Mouse (Mus musculus): ENCODE measurements at regions not wholly inside any gene's neighbourhood (a gene's known extent, or its start where the extent isn't known, plus 50 kb on each side); places are given as distances from the start of the nearest gene placed in this dataset.

DNA sequence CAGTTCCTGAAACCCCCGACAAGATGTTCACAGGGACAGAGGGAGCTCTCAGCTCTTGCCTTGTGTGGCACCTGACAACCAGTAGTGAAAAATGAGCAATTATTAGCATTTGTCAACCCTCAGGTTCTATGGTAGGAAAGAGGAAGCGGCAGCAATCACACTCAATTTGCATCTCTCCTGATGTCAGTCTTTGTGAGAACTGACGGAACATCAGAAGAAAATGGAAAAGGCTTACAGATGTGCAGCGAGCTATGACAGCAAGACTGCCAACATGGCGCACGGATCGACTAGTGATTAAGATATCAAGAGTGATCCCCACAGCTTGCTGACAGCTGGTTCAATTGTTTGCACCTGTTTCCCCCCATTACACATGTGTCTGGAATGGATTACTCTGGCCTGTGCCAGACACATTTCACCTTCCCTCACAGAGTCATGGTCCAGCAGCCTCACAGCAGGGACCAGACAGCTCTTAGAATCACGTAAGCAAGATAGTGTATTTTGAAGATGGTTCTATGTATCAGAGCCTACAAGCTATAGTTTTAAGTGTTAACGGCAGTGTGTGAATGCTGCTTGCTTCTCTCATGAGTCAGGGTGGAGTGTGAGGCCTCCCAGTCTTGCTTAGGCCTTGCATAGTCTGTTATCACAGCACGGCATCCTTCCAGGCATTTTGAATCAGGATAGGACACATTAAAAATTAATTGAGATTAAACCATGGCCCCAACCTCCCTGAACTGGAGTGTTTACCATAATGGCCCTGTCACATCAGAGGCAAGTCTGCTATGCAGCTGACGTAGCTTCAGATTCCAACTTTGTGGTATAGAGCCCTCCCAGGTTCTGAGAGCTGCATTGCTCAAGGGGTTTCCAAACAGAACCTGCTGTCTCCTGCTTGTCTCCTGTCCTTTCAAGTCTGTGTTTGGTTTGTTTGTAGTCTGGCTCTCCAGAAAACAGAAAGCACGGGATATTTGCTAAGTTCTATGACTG, 2258.0 kb downstream of the 4930444P10Rik start:
- no peak for DNase-seq (ENCODE audit: low read depth)

GRCm38 (mm10) chr1:13807786-13808185, 2285.3 kb downstream of the 4930444P10Rik start:
- no peak for DNase-seq (ENCODE audit: low read depth)

GRCm38 (mm10) chr1:13800460-13800859, 2292.7 kb downstream of the 4930444P10Rik start:
- no peak for DNase-seq (ENCODE audit: low read depth)

DNA sequence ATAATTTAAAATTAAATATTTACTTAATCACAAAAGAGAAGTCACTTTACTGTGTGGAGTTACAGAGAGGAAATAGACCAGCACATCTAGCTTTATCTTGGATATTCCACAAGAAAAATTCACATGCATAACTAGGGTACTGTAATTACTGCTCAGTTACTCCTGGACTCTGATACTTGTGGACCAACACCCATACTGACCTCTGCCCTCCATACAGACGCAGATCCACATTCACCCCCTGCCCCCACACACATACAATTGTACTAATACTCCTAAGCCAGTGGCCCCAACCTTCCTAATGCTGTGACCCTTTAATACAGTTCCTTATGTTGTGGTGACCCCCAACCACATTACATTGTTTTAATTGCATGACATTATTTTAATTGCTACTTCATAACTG, 2294.3 kb downstream of the 4930444P10Rik start:
- DNase-seq (ENCODE audit: low read depth): no peak

GRCm38 (mm10) chr1:13795196-13795595, 2297.9 kb downstream of the 4930444P10Rik start:
- DNase-seq (ENCODE audit: low read depth): no peak

- peak; percentile 93 for DNase-seq (ENCODE audit: low read depth)
Observed at GRCm38 (mm10) chr1:13789318-13790085, 2303.6 kb downstream of the 4930444P10Rik start.

GRCm38 (mm10) chr1:13787016-13787415, 2306.1 kb downstream of the 4930444P10Rik start:
- no peak for DNase-seq (ENCODE audit: low read depth)

- peak; percentile 86 for DNase-seq (ENCODE audit: low read depth)
Observed at GRCm38 (mm10) chr1:13784396-13784795, 2308.7 kb downstream of the 4930444P10Rik start.

GRCm38 (mm10) chr1:13782633-13783032, 2310.5 kb downstream of the 4930444P10Rik start:
- DNase-seq (ENCODE audit: low read depth): no peak

GRCm38 (mm10) chr1:13772106-13772505, 2321.0 kb downstream of the 4930444P10Rik start:
- DNase-seq (ENCODE audit: low read depth): no peak

- no peak for DNase-seq (ENCODE audit: low read depth)
Observed at GRCm38 (mm10) chr1:13771014-13771463, 2322.1 kb downstream of the 4930444P10Rik start.

GRCm38 (mm10) chr1:13752479-13752878, 2338.6 kb downstream of the A830018L16Rik start:
- DNase-seq (ENCODE audit: low read depth): peak; percentile 38

- no peak for DNase-seq (ENCODE audit: low read depth)
Observed at GRCm38 (mm10) chr1:13751381-13751780, 2337.5 kb downstream of the A830018L16Rik start.
